Mouse (Mus musculus) cerebellum, postnatal 25 days (tissue): ENCODE data around the gene Dzank1.

Source experiments
- DNase-seq, 2 experiments: peaks; one replicate each; pipeline ENCODE4 v3.0.0; 2021; ENCODE audit warnings: mixed read lengths in 2 of 2

Gene Dzank1

GRCm38 (mm10) chr2:144526981-144527820, at the start of gene Dzank1, which contains the start of gene Polr3f:
Gene Dzank1 (minus strand): TSS chr2:144527414.
Gene Polr3f (plus strand): TSS chr2:144527718.
- peak; percentile 97 to 98 for DNase-seq

- peak; percentile 98 for DNase-seq
Measured at GRCm38 (mm10) chr2:144555820-144556552, 28.8 kb upstream of the Dzank1 start, which contains the start of gene Sec23b. Gene Sec23b (plus strand): TSS chr2:144556229.

- DNase-seq = no peak
Measured at GRCm38 (mm10) chr2:144555286-144555819, 28.1 kb upstream of the Dzank1 start.

GRCm38 (mm10) chr2:144553905-144554304, 26.7 kb upstream of the Dzank1 start:
- DNase-seq = no peak

- peak; percentile 73 to 76 for DNase-seq
Measured at GRCm38 (mm10) chr2:144550529-144550928, 23.3 kb upstream of the Dzank1 start, which contains the start of gene Rbbp9. Gene Rbbp9 (minus strand): TSS chr2:144550869.

- DNase-seq = no peak
Measured at GRCm38 (mm10) chr2:144547559-144547958, 20.3 kb upstream of the Dzank1 start.

GRCm38 (mm10) chr2:144545481-144545880, 18.3 kb upstream of the Dzank1 start:
- no peak for DNase-seq

- no peak for DNase-seq
Measured at GRCm38 (mm10) chr2:144545061-144545460, 17.8 kb upstream of the Dzank1 start.

GRCm38 (mm10) chr2:144544630-144545029, 17.4 kb upstream of the Dzank1 start:
- no peak for DNase-seq

GRCm38 (mm10) chr2:144543670-144544069, 16.5 kb upstream of the Dzank1 start:
- DNase-seq = no peak

- DNase-seq = no peak
Measured at GRCm38 (mm10) chr2:144541246-144541645, 14.0 kb upstream of the Dzank1 start.

- DNase-seq = no peak
Measured at GRCm38 (mm10) chr2:144537123-144537522, 9.9 kb upstream of the Dzank1 start.

- DNase-seq = no peak
Measured at GRCm38 (mm10) chr2:144527821-144528174, 584 bp upstream of the Dzank1 start.

- DNase-seq = peak in 1 of 2 experiments; percentile 27
Measured at GRCm38 (mm10) chr2:144525856-144526255, 1.4 kb downstream of the Dzank1 start.

GRCm38 (mm10) chr2:144519772-144520171, 7.4 kb downstream of the Dzank1 start:
- no peak for DNase-seq

GRCm38 (mm10) chr2:144514619-144515018, 12.6 kb downstream of the Dzank1 start:
- no peak for DNase-seq

GRCm38 (mm10) chr2:144502134-144502533, 25.1 kb downstream of the Dzank1 start:
- DNase-seq = peak in 1 of 2 experiments; percentile 45

GRCm38 (mm10) chr2:144489342-144489741, 37.9 kb downstream of the Dzank1 start:
- DNase-seq = no peak

- DNase-seq = no peak
Measured at GRCm38 (mm10) chr2:144487476-144487875, 39.7 kb downstream of the Dzank1 start.

GRCm38 (mm10) chr2:144485439-144485838, 41.8 kb downstream of the Dzank1 start:
- no peak for DNase-seq

- DNase-seq = no peak
Measured at GRCm38 (mm10) chr2:144484084-144484483, 43.1 kb downstream of the Dzank1 start.

GRCm38 (mm10) chr2:144479421-144479820, 47.8 kb downstream of the Dzank1 start:
- no peak for DNase-seq

GRCm38 (mm10) chr2:144467203-144467602, 60.0 kb downstream of the Dzank1 start:
- no peak for DNase-seq
